Mouse (Mus musculus) layer of hippocampus, postnatal 10 days (tissue): ENCODE measurements around the gene Tnfaip2. TPM values are rescaled to one million over a fixed set of nuclear protein-coding genes. Genes with fewer than 3 reads are reported as not detected.

Source experiments
- DNase-seq, 2 experiments: peaks; one replicate each; pipeline ENCODE4 v3.0.0; 2021; ENCODE audit warnings: low spot score in 2 of 2
- total RNA-seq, 2 experiments: library from RNA; stranded (reverse); gene quantifications; 2 replicates each; pipeline ENCODE4 v1.2.3; 2021

Gene Tnfaip2
- total RNA-seq, 2 experiments from 2014 or later = 0.62 to 0.71 TPM

DNA sequence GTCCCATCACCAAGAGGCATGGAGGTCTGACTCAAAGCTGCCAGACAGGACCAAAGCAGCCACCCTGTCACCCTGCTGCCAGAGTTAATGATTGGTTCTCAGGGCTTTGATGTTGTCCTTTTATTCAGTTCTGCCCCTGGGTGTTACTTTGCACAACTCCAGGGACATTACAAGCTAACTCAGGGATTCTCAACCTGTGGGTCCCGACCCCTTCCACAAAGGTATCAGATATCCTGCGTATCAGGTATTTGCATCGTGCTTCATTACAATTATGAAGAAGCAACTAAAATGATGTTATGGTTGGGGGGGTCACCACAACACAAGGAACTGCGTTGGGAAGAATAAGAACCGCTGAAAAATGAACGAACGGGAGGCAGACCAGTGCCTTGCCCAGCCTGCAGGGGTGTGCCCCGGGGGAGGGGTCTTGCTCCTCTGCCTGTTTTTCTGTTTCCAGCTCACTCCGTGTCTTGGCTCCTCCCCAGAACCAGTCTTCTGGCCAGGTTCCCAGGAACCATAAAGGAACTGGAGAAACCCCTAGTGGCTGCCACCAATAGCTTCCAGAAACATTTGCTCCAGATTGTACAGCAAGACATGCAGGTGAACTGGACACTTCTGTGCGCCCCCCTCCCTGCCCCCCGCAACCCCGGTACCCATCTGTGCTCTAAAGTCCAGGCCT is 14.7 kb upstream of the Tnfaip2 start:
- no peak for DNase-seq

DNA sequence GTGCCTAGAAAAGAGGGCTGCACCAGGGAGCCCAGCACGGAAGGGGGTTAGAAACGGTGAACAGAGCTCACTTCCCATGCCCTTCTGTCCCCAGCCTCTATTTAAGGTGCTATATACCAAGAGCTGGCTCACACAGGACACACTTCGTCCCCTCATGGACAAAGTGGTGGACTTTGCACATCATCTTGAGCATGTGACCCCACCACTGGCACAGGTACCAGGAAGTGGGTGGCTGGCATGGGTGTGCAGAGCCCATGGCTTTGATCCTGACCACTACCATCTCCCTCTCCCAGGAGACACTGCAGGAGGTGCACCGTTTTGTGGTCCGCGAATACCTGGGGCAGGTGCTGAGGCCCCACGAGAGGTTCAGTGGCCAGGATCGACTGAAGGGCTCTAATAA is 13.9 kb upstream of the Tnfaip2 start:
- no peak for DNase-seq

DNA sequence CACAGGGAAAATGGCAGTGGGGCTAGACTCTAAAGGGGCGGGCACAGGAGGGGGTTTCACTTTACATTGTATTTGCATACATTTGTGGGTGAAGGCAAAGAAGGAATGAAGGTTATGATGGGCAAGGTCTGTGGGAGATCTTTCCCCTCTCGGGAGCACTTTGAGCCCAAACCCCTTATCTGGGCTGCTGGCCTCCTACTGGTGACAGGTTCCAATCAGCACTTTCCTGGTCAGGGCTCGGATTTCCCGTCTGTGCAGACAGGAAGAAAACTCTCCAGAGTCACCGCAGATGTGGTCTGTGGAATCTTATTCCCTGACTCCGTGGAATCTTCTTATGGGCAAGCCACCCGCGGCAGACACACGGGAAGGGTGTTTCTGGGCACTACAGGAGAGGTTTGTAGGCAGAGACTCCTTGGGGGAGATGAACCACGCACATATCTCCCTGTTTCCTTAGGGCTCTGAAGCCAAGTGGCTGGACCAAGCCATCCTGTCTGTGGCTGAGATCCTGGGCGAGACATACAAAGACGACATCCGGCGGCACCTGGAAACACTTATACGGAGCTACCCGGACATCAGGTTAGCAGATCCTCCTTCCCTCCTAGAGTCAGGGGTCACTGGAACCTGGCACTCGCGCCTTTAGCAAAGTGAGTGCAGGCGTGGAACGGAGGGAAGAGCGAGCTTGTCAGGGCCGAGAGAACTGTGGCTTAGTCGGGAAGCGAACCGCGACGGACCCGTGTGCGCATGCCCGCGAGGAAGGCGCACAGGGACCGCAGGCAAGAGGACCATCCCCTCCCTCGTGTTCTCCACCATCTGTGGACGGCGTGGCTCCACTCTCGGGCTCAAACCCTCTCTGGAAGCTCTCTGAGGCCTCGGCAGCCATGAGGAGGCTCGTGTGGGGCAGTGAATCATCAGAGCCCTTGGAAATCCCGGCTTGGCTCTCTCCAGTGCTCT is 13.0 kb upstream of the Tnfaip2 start:
- peak in 1 of 2 experiments; percentile 47 for DNase-seq

DNA sequence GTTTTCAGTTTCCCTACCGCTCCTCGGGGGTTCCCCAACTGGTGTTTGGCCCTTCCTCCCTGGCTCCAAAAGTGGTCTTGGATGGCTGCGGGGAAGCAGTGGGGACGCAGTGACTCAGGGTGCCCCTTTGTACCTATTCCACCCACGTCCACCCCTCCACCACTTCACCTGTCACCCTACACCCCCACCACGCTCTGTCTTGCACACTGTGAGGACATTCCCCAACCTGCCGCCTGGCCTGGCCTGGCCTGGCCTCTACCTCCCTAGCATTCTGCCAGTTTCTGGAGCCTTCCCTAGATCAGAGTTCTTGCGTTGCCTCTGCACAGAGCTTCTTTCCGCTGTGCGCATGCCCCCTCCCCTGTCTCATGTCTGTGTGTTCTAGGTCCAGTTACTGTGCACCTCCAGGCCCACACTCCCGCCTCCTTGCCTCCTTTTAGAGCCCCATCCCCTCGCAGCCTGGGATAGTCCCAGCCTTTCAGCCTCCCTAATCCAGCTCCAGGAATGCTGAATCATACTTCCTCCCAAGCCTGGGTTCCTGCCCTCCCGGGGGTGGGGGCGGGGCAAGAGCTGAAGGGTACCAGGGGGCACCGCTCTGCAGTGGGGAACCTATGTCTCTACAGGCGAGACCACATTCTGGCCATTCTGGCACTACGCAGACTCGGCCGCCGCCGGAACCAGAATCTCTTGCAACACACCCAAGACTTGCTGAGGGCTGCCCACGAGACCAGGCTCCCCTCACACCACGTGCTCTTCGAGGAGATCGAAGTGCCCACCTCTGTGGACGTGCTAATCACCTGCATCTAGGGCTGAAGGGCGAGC is 12.0 kb upstream of the Tnfaip2 start:
- DNase-seq = no peak

DNA sequence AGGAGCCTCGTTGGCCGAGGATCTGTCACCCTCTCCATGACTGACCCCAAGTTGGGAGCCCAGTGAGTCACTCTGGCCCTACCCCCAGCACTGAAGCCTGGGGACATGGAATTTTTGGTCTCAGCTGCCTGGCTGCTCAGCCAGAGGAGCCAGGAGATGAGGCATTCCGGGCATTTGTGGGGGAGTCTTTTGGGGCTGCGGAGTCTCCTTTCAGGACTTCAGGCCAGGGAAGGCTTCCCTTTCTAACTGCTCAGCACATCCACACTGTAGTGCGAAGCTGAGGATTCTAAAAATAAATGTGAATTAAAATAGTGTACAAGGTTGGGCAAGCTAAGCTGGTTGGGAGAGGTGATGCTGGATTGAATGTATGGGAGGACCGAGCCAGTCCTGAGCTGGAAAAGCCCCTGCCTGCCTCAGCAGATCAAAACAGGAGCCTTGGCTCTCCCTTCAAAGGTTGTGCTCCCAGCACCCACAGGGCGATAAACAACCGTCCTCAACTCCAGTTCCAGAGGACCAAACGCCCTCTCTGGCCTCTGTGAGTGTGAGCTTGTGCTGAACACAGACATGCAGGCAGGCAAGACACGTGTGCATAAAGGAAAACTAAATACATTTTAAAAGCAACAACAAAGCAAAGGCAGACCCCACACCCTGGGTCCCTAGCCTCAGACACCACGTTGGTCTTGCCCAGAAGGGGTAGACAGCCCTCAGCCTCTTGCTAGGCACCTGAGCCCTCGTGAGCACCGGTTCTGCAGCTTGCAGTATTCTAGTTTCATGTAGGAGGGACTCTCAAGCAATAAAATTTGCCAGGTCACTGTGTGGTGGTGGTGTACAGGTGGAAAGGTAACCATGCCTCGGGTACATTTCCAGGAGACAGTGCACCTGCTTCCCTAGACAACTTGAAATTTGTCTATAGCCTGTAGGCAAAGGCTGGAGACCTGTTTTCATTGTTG is 11.1 kb upstream of the Tnfaip2 start:
- no peak for DNase-seq

DNA sequence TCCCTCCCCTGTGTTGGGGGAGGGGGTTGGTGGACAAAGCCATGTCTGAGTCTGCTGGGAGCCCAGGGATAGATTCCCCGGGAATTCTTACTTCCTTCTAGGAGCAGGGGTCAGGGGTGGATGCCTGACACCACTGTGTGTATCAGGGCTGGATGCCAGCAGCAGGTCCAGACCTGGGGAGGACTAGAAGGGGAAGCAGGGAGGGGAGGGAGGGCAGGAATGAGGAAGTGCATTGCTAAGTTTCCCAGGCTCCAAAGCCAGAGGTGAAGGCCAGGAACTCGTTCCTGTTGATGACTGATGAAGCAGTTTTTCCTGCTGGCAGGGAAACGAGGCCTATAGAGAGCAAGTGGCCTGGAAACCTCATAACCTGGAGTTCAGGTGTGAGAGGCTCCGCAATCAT is 10.2 kb upstream of the Tnfaip2 start:
- DNase-seq = no peak

DNA sequence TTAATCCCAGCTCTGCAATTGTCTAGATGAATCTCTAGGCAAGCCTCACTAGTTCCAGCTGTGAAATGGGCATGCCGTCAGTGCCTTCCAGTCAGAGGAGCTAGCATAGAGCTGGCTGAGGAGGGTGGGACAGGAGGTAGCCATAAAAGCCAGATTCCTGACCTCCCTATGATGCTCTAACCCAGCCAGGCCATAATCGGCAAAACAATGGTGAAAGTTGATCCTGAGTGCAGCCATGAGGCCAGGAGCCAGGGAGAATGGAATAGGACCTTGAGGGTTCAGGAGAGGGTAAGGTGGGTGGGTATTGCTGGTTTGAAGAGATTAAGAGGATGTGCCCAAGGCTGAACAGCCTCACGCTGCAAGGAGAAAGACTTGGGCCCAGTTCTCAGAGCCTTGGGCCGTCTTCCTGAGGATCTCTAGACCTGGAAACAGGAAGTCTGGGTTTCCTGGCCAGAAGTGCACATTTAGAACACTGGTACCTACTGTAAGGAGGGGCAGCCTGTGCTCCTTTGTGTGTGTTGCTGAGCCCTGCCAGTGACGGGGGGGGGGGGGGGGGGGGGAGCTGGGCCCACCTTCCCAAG is 9.4 kb upstream of the Tnfaip2 start:
- DNase-seq = no peak

DNA sequence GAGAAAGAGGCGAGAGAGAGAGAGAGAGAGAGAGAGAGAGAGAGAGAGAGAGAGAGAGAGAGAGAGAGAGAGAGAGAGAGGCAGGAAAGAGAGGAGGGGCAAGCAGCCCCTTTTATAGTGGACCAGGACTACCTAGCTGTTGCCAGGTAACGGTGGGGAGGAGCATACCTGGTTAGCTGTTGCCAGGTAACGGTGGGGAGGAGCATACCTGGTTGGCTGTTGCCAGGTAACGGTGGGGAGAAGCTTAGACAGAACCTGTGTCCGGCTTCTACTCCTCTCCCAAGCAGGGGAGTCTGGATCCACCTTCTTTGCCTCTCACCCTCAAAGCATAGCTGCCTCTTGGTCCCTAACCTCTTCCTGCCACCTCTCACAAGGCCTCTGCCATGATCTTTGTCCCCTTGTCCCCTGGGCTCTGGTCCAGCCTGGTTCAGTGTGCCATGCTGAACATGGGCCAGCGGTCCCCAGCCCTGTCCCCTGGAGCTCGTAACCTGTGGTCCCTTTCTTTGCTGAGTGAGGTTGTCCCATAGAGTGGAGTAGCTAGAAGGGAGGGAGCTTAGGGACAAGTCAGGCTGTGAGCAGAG is 8.0 kb upstream of the Tnfaip2 start:
- no peak for DNase-seq

DNA sequence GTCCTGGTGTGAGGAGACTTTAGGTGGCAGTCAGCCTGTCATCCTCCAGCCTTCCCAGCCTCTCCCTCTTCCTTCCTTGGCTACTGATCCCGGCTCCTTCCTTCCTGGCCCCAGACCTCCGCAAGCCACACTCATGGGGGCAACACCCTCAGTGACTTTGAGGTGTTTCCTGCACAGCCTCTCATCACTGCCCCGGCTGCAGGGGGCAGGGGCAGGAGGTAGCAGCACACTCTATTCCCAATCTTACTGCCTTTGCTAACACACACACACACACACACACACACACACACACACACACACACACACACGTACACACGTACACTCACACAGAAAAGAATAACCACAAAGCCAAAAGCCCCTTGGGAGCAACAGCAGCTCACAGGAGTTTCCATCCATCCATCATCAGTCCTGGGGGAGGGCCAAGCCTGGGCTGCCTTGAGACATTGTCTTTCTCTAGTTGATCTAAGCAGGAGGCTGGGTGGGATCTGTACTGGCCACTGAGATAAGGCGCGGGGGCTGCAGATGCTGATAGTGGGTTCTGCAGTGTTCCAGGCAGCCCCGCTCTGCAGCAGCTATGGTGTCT is 7.4 kb upstream of the Tnfaip2 start:
- no peak for DNase-seq

DNA sequence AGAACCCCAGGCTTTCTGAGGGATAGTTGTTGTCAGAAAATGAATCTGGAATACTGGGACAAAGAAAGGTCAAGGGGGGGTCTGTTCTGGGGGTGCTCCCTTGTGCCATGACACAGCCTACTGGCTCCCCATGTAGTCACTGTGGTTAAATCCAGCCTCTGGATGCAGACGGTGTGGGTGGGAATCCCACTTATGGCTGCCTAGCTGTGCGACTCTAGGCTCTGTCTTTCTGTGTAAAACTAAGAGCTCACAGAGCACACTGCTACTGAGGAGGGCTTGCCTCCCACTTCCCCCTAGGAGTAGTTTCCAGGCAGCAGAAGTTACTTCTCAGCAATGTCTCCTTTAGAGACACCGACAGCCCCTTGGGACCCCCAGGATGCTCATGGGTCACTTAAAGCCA is 6.1 kb upstream of the Tnfaip2 start:
- DNase-seq = no peak

DNA sequence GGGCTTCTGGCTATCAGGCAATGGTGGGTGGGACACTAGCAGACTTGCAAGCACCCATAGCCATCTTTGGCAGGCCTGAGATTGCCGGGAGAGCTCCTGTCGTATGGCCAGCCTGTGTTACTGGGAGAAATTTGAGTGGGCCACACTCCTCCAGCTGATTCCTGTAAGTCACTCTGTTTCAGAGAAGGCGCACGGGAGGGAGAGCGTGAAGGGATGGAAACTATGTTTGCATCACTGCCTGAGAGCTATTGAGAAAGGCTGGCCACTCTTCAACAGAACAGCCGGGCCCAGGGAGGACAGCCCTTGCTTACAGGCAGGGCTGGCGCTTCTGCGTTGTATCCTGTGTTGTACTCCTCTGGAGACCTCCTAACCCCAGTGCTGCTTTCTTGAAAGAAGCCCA is 5.6 kb upstream of the Tnfaip2 start:
- DNase-seq = no peak

DNA sequence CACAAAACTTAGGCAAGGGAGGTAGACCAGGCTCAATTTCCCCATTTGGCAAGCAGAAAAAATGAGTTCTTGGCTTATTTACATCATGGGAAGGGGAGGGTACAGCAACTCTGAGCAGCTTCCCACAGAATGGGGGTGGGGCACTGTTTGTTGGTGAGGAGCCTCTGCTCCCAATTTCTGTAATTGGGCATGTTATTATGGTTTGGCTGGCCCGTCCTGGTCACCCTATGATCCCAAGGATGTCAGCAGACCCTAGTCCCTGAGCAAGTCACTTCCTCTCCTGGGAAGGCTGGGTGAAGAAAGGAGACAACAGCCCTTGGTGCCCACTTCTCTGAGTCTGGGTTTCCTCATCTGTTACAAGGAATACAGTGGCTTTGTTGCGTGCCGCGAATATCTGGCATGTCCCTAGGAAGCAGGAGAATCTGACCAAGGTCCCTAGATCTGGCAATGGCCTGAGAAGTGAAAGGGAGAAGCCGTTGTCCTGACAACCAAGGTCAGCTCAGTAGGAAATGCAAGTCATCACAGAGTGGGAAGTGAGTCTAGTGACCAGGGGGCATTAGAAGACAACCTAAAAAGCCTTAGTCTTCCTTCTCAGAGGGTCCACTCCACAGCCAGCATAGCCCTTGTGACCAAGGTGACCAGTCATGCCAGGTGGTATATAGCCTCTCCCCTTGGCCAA is 4.9 kb upstream of the Tnfaip2 start:
- DNase-seq = no peak

DNA sequence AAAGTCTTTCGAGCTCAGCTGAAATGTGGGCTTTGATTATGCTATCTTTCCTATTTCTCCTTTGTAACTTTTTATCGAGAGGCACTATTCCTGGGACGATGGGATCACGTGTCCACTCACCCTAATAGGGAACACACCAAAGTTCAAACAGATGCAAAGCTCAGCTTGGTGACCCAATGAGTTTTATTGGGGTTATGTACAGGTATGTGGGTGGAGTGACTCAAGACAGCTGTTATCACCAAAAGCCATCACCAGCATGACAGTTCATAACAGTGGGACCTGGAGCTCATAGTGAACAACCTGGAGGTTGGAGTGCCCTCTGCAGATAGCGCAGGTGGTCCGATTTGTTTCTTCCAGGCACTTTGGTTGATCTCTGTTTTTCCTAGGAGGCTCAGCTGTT is 3.4 kb upstream of the Tnfaip2 start:
- DNase-seq = no peak

DNA sequence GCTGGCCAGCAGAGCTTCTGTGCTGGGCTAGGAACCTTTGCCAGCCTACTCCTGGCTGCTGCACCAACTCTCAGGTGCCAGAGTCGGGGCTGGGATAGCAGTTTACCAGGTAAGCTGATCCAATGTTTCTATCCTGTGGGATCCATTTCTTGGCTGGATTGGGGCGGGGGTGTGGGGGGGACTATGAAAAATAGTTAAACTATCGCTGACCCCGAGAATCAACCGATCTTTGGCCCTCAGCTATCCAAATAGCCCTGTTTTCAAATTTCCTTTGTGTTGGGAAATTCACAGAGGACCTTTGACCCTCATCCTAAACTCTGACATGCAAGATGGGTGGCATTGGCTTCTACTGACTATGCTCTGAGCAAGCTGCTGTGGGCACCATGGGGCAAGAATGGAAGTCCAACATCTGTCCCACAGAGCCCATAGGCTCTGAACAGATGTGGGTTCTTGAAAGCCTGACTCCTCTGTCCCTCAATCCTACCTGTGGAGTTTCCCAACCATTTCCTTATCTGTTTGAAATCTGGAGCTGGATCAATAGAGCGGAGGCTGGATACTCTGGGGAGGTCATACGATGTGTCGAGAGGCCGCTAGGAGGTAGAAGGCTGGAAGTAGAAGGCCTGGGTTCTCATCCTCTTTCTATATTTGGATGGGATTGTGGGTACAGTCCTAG is 1.4 kb upstream of the Tnfaip2 start:
- DNase-seq = no peak

DNA sequence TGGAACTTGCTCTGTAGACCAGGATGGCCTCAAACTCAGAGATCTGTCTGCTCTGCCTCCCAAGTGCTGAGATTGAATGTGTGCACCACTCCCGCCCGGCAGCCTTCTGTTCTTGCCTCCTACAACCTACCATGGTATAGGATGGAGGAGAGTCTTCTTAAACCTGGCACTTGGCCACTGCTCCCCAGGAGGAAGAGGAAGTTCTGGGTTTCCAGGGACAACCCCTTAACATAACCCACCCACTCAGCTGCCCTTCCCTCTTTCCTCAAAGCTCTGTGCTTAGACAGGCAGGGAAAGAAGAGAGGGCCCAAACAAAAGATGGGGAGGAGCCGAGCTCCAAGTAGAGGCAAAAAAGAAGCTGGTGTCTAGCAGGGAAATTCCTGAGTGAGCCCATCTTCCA is 746 bp upstream of the Tnfaip2 start:
- no peak for DNase-seq

DNA sequence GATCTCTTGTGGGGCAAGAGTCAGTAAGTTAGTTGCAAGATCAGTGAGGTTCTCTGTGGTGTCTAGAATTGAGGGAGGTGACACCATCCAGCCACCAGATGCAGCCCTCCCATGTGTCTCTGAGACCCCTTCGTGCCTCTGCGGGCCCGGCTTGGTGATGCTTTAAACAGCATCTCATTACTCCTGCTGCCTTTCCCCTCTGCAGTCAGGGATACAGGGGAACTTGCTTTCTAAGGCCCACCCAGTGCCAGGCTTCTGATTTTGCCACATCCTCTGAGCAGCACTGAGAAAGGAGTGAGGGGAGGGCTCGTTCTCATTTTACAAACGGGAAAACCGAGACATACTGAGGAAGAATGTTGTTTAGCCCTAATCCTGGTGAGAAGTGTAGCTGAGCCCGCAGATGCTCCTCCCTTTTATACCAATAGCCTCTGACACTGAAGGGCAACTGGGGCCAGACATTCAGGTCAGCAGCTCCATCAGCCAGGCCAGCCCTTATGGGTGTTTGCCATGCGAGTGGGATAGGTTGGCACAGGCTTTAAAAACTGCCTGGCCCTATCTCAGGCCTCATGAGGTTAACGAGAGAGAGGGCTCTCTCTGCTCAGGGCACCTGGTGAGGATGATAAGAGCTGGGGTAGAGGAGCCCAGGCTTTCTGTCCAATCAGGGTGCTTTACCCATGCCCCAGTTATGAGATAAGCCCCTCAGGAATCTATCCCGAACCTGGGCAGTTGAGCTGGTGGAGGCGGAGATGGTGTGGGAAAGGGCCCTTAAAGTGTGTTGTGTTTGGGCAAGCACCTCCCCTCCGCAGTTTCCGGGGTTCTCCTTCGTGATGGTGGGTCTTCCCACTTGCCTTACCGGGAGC is 972 bp downstream of the Tnfaip2 start:
- no peak for DNase-seq
